Mouse (Mus musculus): ENCODE measurements at regions not wholly inside any gene's neighbourhood (a gene's known extent, or its start where the extent isn't known, plus 50 kb on each side); places are given as distances from the start of the nearest gene placed in this dataset.

GRCm38 (mm10) chr9:113601451-113601850 is 106.6 kb downstream of the Pdcd6ip start:
- DNase-seq, result no peak

GRCm38 (mm10) chr9:113587260-113587659 is 120.8 kb downstream of the Pdcd6ip start:
- DNase-seq, result no peak

- no peak for DNase-seq
These were observed 121.6 kb downstream of the Pdcd6ip start for GRCm38 (mm10) chr9:113586477-113586876.

- DNase-seq, result no peak
These were observed 129.8 kb downstream of the Pdcd6ip start for GRCm38 (mm10) chr9:113578221-113578620.

- no peak for DNase-seq
These were observed 139.2 kb downstream of the Pdcd6ip start for GRCm38 (mm10) chr9:113568849-113569248.

GRCm38 (mm10) chr9:113567705-113568104 is 140.4 kb downstream of the Pdcd6ip start:
- no peak for DNase-seq

GRCm38 (mm10) chr9:113566620-113567019 is 141.4 kb downstream of the Pdcd6ip start:
- no peak for DNase-seq

- no peak for DNase-seq
These were observed 154.1 kb downstream of the Pdcd6ip start for GRCm38 (mm10) chr9:113553911-113554310.

GRCm38 (mm10) chr9:113547458-113547857 is 160.6 kb downstream of the Pdcd6ip start:
- DNase-seq, result no peak

- DNase-seq, result peak; percentile 33
These were observed 179.5 kb downstream of the Pdcd6ip start for GRCm38 (mm10) chr9:113528586-113528985.

GRCm38 (mm10) chr9:113524307-113524706 is 183.8 kb downstream of the Pdcd6ip start:
- DNase-seq, result no peak

- DNase-seq, result no peak
These were observed 184.9 kb downstream of the Pdcd6ip start for GRCm38 (mm10) chr9:113523173-113523572.

GRCm38 (mm10) chr9:113519727-113520126 is 188.3 kb downstream of the Pdcd6ip start:
- no peak for DNase-seq

- no peak for DNase-seq
These were observed 189.6 kb downstream of the Pdcd6ip start for GRCm38 (mm10) chr9:113518482-113518881.

- DNase-seq, result peak; percentile 0
These were observed 190.3 kb downstream of the Pdcd6ip start for GRCm38 (mm10) chr9:113517756-113518155.

GRCm38 (mm10) chr9:113515703-113516020 is 192.4 kb downstream of the Pdcd6ip start:
- no peak for DNase-seq

- DNase-seq, result no peak
These were observed 193.0 kb downstream of the Pdcd6ip start for GRCm38 (mm10) chr9:113514846-113515702.

- no peak for DNase-seq
These were observed 196.8 kb downstream of the Pdcd6ip start for GRCm38 (mm10) chr9:113511302-113511701.

GRCm38 (mm10) chr9:113509368-113509767 is 198.7 kb downstream of the Pdcd6ip start:
- no peak for DNase-seq

GRCm38 (mm10) chr9:113508821-113509220 is 199.2 kb downstream of the Pdcd6ip start:
- no peak for DNase-seq

GRCm38 (mm10) chr9:113507561-113508460 is 200.2 kb downstream of the Pdcd6ip start:
- DNase-seq, result no peak

- no peak for DNase-seq
These were observed 208.8 kb downstream of the Pdcd6ip start for GRCm38 (mm10) chr9:113499246-113499645.

- DNase-seq, result no peak
These were observed 211.8 kb downstream of the Pdcd6ip start for GRCm38 (mm10) chr9:113496176-113496732.

GRCm38 (mm10) chr9:113488651-113489050 is 219.4 kb downstream of the Pdcd6ip start:
- DNase-seq, result no peak
